In genomic region chr13:20985961-20986360, GRCm38 (mm10) we compare ENCODE assay signal across 21 mouse cellular contexts.
DNase-seq lines count a peak whose midpoint lies in the region; ATAC-seq lines count a peak whose summit lies in the region.
"Had no signal": no experiment of that assay in that cellular context is flagged by ENCODE, and none has a peak within 500 bp of the region (broad histone marks: within the 10 kb centered on the region; RNA-seq: fewer than 3 reads in every experiment).

No protein-coding gene starts in this region.

- no peak for ATAC-seq in hindbrain, embryonic 14.5 days (ENCODE audit: low FRiP score)
- ATAC-seq: forebrain, embryonic 13.5 days; forebrain, embryonic 15.5 days; forebrain, postnatal 0 days; Patski had no signal

- H3K36me3 ChIP-seq in hindbrain, embryonic 14.5 days (replicated peaks; ENCODE audit: control insufficient read depth, insufficient read depth) = no peaks in the 10 kb centered on the region
- H3K36me3 ChIP-seq: embryonic facial prominence, embryonic 10.5 days; embryonic facial prominence, embryonic 12.5 days; forebrain, embryonic 15.5 days; G1E had no signal

- no peak overlapping the region for H3K4me3 ChIP-seq in hindbrain, embryonic 14.5 days (replicated peaks; ENCODE audit: low read length)
- H3K4me3 ChIP-seq: embryonic facial prominence, embryonic 10.5 days; embryonic facial prominence, embryonic 12.5 days; forebrain, embryonic 13.5 days; forebrain, embryonic 15.5 days had no signal

- H3K4me2 ChIP-seq in hindbrain, embryonic 14.5 days (replicated peaks) = no peak overlapping the region
- H3K4me2 ChIP-seq: embryonic facial prominence, embryonic 12.5 days; forebrain, embryonic 13.5 days; forebrain, embryonic 15.5 days had no signal

- DNase-seq in ES-CJ7 (ENCODE audit: low read depth, low spot score) = peak; percentile 78
- DNase-seq in R1 (ENCODE audit: low read depth, low spot score) = peak; percentile 78
- DNase-seq in ZHBTc4 (ENCODE audit: low read depth, low spot score) = peak; percentile 80
- DNase-seq in right cerebral cortex, postnatal 36 days (ENCODE audit: low spot score in 2 of 2) = no peak
- no peak for DNase-seq in layer of hippocampus, postnatal 10 days (ENCODE audit: low spot score in 2 of 2)
- no peak for DNase-seq in hindbrain, embryonic 14.5 days (ENCODE audit: low spot score)
- DNase-seq: adrenal gland, adult 8-10 months; adrenal gland, postnatal 14 days; adrenal gland, postnatal 36 days; cerebellum, adult 11-12 months; cerebellum, adult 2 months; cerebellum, adult 9-10 months; cerebellum, postnatal 10 days; cerebellum, postnatal 25 days; forebrain, postnatal 0 days had no signal

- H3K27me3 ChIP-seq in hindbrain, embryonic 14.5 days (ENCODE audit: control insufficient read depth, insufficient read depth, low read length) = no peaks in the 10 kb centered on the region
- H3K27me3 ChIP-seq: embryonic facial prominence, embryonic 12.5 days; forebrain, embryonic 13.5 days; forebrain, embryonic 15.5 days; Patski had no signal

- no peak overlapping the region for H3K9ac ChIP-seq in hindbrain, embryonic 14.5 days
- H3K9ac ChIP-seq: embryonic facial prominence, embryonic 12.5 days; forebrain, embryonic 13.5 days; forebrain, embryonic 15.5 days; forebrain, postnatal 0 days had no signal

- no peak overlapping the region for H3K27ac ChIP-seq in hindbrain, embryonic 14.5 days
- H3K27ac ChIP-seq: embryonic facial prominence, embryonic 10.5 days; embryonic facial prominence, embryonic 12.5 days; forebrain, embryonic 13.5 days; forebrain, embryonic 15.5 days had no signal

- no peaks in the 10 kb centered on the region for H3K4me1 ChIP-seq in hindbrain, embryonic 14.5 days (replicated peaks; ENCODE audit: control insufficient read depth, insufficient read depth, low read length)
- H3K4me1 ChIP-seq: embryonic facial prominence, embryonic 10.5 days; embryonic facial prominence, embryonic 12.5 days; forebrain, embryonic 13.5 days; forebrain, embryonic 15.5 days had no signal

- H3K9me3 ChIP-seq in hindbrain, embryonic 14.5 days (ENCODE audit: control insufficient read depth, low read length) = no peaks in the 10 kb centered on the region
- H3K9me3 ChIP-seq: embryonic facial prominence, embryonic 10.5 days; embryonic facial prominence, embryonic 12.5 days; forebrain, embryonic 13.5 days; forebrain, embryonic 15.5 days; G1E had no signal

Comparison
In these comparisons a context has a peak if more than half of its experiments do, and no peak if none do; other contexts are left out.
1. DNase-seq: peak in ES-CJ7 (single experiment), R1 (single experiment) and ZHBTc4 (single experiment); none in right cerebral cortex, postnatal 36 days (0 of 2), layer of hippocampus, postnatal 10 days (0 of 2) and hindbrain, embryonic 14.5 days (single experiment).